In genomic region chr12:21416506-21416905, GRCm38 (mm10) we compare ENCODE assay signal across 8 mouse cellular contexts. TPM values are rescaled to one million over a fixed set of nuclear protein-coding genes. Genes with fewer than 3 reads are reported as not detected.
A peak's percentile ranks its signal among the peaks of the same experiment; 100 is the strongest.
DNase-seq lines count a peak whose midpoint lies in the region; ATAC-seq and TF ChIP-seq lines count a peak whose summit lies in the region.

No protein-coding gene starts in this region.

- H3K36me3 ChIP-seq in embryonic facial prominence, embryonic 13.5 days, result peaks cover 40% of the 10 kb centered on the region
- H3K36me3 ChIP-seq in hindbrain, embryonic 16.5 days (ENCODE audit: control insufficient read depth, insufficient read depth, low read length), result peaks cover 16% of the 10 kb centered on the region
- peaks cover 46% of the 10 kb centered on the region for H3K36me3 ChIP-seq in midbrain, embryonic 10.5 days

- H3K9me3 ChIP-seq in embryonic facial prominence, embryonic 13.5 days, result peaks cover 24% of the 10 kb centered on the region
- H3K9me3 ChIP-seq in hindbrain, embryonic 16.5 days (ENCODE audit: control insufficient read depth, low read length), result 0 out of 2 replicates have a peak, but pooled peaks cover 3% of the 10 kb centered on the region
- peaks cover 37% of the 10 kb centered on the region for H3K9me3 ChIP-seq in midbrain, embryonic 10.5 days (replicated peaks)

- WGBS in embryonic facial prominence, embryonic 13.5 days, result under 1% methylated on average over 13 of the region's 15 CpGs
- 0% methylated on average over 11 of the region's 15 CpGs for WGBS in hindbrain, embryonic 16.5 days
- under 1% methylated on average over 15 of the region's 15 CpGs for WGBS in midbrain, embryonic 10.5 days

- intact Hi-C loops in left cerebral cortex, adult 2 months (cut with DNase I), result loop anchor here (2.0 to 5.0 kb wide), 2 partner anchors 44 to 96 kb away; partner anchors contain the start of gene Adam17
- intact Hi-C loops in left cerebral cortex, postnatal 14 days (cut with DNase I), result no loop called here

- no peak for DNase-seq in left cerebral cortex, adult 2 months (ENCODE audit: extremely low spot score in 1 of 2, low spot score in 2 of 2)
- DNase-seq in left cerebral cortex, postnatal 14 days (ENCODE audit: low spot score in 2 of 2), result no peak
- DNase-seq in adrenal gland, postnatal 25 days, result peak; percentile 9
- DNase-seq in midbrain, embryonic 10.5 days (ENCODE audit: low spot score), result peak; percentile 30
- no peak for DNase-seq in urinary bladder, postnatal 25 days (ENCODE audit: low spot score)
- DNase-seq in ovary, postnatal 10 days (ENCODE audit: low spot score), result no peak

- H3K4me2 ChIP-seq in embryonic facial prominence, embryonic 13.5 days, result peak overlapping the region; percentile 76
- H3K4me2 ChIP-seq in hindbrain, embryonic 16.5 days (ENCODE audit: low read length), result peak overlapping the region; percentile 80

- peak overlapping the region; percentile 73 for H3K4me3 ChIP-seq in left cerebral cortex, adult 2 months
- H3K4me3 ChIP-seq in embryonic facial prominence, embryonic 13.5 days, result peak overlapping the region; percentile 87
- H3K4me3 ChIP-seq in hindbrain, embryonic 16.5 days (ENCODE audit: low read length), result peak overlapping the region; percentile 95
- H3K4me3 ChIP-seq in midbrain, embryonic 10.5 days, result peak overlapping the region; percentile 85

- peak overlapping the region; percentile 98 for H3K9ac ChIP-seq in embryonic facial prominence, embryonic 13.5 days
- H3K9ac ChIP-seq in hindbrain, embryonic 16.5 days (ENCODE audit: low read depth, low read length), result peak overlapping the region; percentile 72

- H3K4me1 ChIP-seq in embryonic facial prominence, embryonic 13.5 days, result peaks cover 23% of the 10 kb centered on the region
- peaks cover 18% of the 10 kb centered on the region for H3K4me1 ChIP-seq in hindbrain, embryonic 16.5 days (ENCODE audit: control insufficient read depth, insufficient read depth, low read depth, low read length)
- peaks cover 27% of the 10 kb centered on the region for H3K4me1 ChIP-seq in midbrain, embryonic 10.5 days

- peak overlapping the region; percentile 52; the same call in 1 of the 2 replicates for H3K27ac ChIP-seq in left cerebral cortex, adult 2 months
- H3K27ac ChIP-seq in embryonic facial prominence, embryonic 13.5 days, result peak overlapping the region; percentile 45; the same call in 1 of the 2 replicates
- H3K27ac ChIP-seq in hindbrain, embryonic 16.5 days (ENCODE audit: low read depth, low read length), result peak overlapping the region; percentile 63
- peak overlapping the region; percentile 99 for H3K27ac ChIP-seq in midbrain, embryonic 10.5 days (replicated peaks)

- TF ChIP-seq CTCF in left cerebral cortex, adult 2 months (IDR thresholded peaks at IDR 0.05), result no peak

- ATAC-seq in embryonic facial prominence, embryonic 13.5 days (ENCODE audit: insufficient number of reproducible peaks, insufficient read depth, low FRiP score, low TSS enrichment, low read depth), result no peak
- ATAC-seq in hindbrain, embryonic 16.5 days, result no peak

- no peaks in the 10 kb centered on the region for H3K27me3 ChIP-seq in embryonic facial prominence, embryonic 13.5 days
- no peaks in the 10 kb centered on the region for H3K27me3 ChIP-seq in hindbrain, embryonic 16.5 days (replicated peaks; ENCODE audit: control insufficient read depth, insufficient read depth, low read length)
- H3K27me3 ChIP-seq in midbrain, embryonic 10.5 days (ENCODE audit: low read depth, poor library complexity, severe bottlenecking), result no peaks in the 10 kb centered on the region

RNA-seq across cellular contexts. Expression of gene Ywhaq, which starts 0.9 kb away (rescaled TPM):
- total RNA-seq in left cerebral cortex, adult 2 months (2021), result 100 to 1,000 TPM; 406 to 421 TPM
- total RNA-seq in left cerebral cortex, postnatal 14 days (2021), result 100 to 1,000 TPM; 544 to 592 TPM
- total RNA-seq in adrenal gland, postnatal 25 days (2021), result 261 and 294 TPM in 2 replicates
- 722 and 732 TPM in 2 replicates for polyA plus RNA-seq in embryonic facial prominence, embryonic 13.5 days (2015; fragmentation: Nextera tagmentation; extraction: Ambion mirVana)
- polyA plus RNA-seq in hindbrain, embryonic 16.5 days (2015; fragmentation: Nextera tagmentation; extraction: Ambion mirVana), result 1,107 and 1,184 TPM in 2 replicates
- 1,071 and 1,090 TPM in 2 replicates for polyA plus RNA-seq in midbrain, embryonic 10.5 days (2016; fragmentation: Nextera tagmentation; extraction: Ambion mirVana)

RNA-seq across cellular contexts. Expression of gene Adam17, which starts 43.1 kb away (rescaled TPM):
- total RNA-seq in left cerebral cortex, adult 2 months (2021), result 10 to 100 TPM; 18.1 to 20.6 TPM
- 10 to 100 TPM; 17.9 to 20.4 TPM for total RNA-seq in left cerebral cortex, postnatal 14 days (2021)
- 45.7 and 60.9 TPM in 2 replicates for total RNA-seq in adrenal gland, postnatal 25 days (2021)
- polyA plus RNA-seq in embryonic facial prominence, embryonic 13.5 days (2015; fragmentation: Nextera tagmentation; extraction: Ambion mirVana), result 42.2 and 47.1 TPM in 2 replicates
- 17.0 and 20.6 TPM in 2 replicates for polyA plus RNA-seq in hindbrain, embryonic 16.5 days (2015; fragmentation: Nextera tagmentation; extraction: Ambion mirVana)
- polyA plus RNA-seq in midbrain, embryonic 10.5 days (2016; fragmentation: Nextera tagmentation; extraction: Ambion mirVana), result 42.2 and 42.8 TPM in 2 replicates

Comparison
In these comparisons a context has a peak if more than half of its experiments do, and no peak if none do; other contexts are left out.
1. DNase-seq: peak in adrenal gland, postnatal 25 days (single experiment) and midbrain, embryonic 10.5 days (single experiment); none in left cerebral cortex, adult 2 months (0 of 2), left cerebral cortex, postnatal 14 days (0 of 2), urinary bladder, postnatal 25 days (single experiment) and ovary, postnatal 10 days (single experiment).
2. H3K27ac ChIP-seq: peak in every context shown above with its lines; median percentile 99 in midbrain, embryonic 10.5 days; 63 in hindbrain, embryonic 16.5 days; 52 in left cerebral cortex, adult 2 months; 45 in embryonic facial prominence, embryonic 13.5 days.
3. Peak in every context shown above with its lines, with median percentiles within 50 percentile points of each other: H3K4me3 ChIP-seq.